Mouse (Mus musculus): Measurements from ENCODE around the gene Daam1. TPM values are rescaled to one million over a fixed set of nuclear protein-coding genes. Genes with fewer than 3 reads are reported as not detected.

Daam1 gene
- polyA plus RNA-seq, 2 experiments = 10.5 to 13.3 TPM

DNA sequence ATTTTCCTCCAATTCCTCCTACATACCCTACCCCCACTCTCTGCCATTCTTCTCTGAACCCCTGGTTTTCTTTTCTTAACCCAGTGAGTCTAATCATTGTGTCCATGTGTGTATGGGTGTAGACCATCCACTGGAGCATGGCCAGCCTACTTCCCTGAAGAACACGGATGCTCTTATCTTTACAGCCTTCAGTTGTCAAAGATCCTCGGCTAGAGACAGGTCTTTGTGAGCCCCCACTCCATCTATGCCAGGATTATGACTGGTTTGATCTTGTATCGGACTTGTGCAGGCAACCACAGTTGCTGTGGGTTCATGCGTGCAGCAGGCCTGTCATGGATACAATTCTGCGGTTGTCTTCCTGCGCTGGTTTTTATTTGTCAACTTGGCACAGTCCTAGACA lies 71.0 kb downstream of the Daam1 start:
- H3K27ac ChIP-seq = no peak overlapping the region
- peaks cover 13% of the 10 kb centered on the region for H3K36me3 ChIP-seq (replicated peaks; ENCODE audit: control insufficient read depth, insufficient read depth, low read depth)
- no peak overlapping the region for H3K4me3 ChIP-seq (ENCODE audit: insufficient read depth in 1 of 2, low read depth in 2 of 2, low read length in 2 of 2)
- H3K4me2 ChIP-seq (ENCODE audit: low read depth) = no peak overlapping the region
- WGBS (ENCODE audit: insufficient replicate concordance) = 76% methylated on average over 6 of the region's 6 CpGs
- DNase-seq (ENCODE audit: low read depth in 3 of 3, low spot score in 3 of 3) = no peak
- TF ChIP-seq CTCF (IDR thresholded peaks at IDR 0.05; ENCODE audit: low read depth) = no peak
- TF ChIP-seq EP300 (IDR thresholded peaks at IDR 0.05; ENCODE audit: low read depth) = no peak
- H3K4me1 ChIP-seq (replicated peaks; ENCODE audit: control insufficient read depth in 2 of 2, insufficient read depth in 2 of 2, low read length in 1 of 2) = peaks cover 9 to 13% of the 10 kb centered on the region in 2 experiments
- H3K9ac ChIP-seq (replicated peaks) = no peak overlapping the region
- ATAC-seq (ENCODE audit: insufficient read depth) = no peak
- H3K9me3 ChIP-seq (ENCODE audit: control insufficient read depth, low read length) = no peaks in the 10 kb centered on the region
- no peaks in the 10 kb centered on the region for H3K27me3 ChIP-seq (ENCODE audit: control insufficient read depth, insufficient read depth, low read length)

DNA sequence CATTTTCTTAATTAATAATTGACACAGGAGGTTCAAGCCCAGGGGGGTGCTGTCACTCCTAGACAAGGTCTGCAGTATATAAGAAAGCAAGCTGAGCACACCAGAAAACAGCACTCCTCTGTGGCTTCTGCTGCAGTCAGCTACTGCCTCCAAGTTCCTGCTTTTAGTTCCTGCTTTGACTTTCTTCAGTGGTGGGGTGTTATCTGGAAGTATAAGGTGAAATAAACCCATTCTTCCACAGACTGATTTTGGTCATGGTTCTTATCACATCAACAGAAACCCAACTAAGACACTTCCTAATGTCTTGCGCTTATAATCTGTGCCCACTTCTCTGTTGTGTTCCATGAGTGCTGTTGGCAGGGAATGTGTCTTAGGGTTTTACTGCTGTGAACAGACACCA lies 71.4 kb downstream of the Daam1 start:
- H3K27ac ChIP-seq = no peak overlapping the region
- H3K27me3 ChIP-seq (ENCODE audit: control insufficient read depth, insufficient read depth, low read length) = no peaks in the 10 kb centered on the region
- DNase-seq (ENCODE audit: low read depth in 3 of 3, low spot score in 3 of 3) = no peak
- peaks cover 9 to 13% of the 10 kb centered on the region in 2 experiments for H3K4me1 ChIP-seq (replicated peaks; ENCODE audit: control insufficient read depth in 2 of 2, insufficient read depth in 2 of 2, low read length in 1 of 2)
- H3K9me3 ChIP-seq (ENCODE audit: control insufficient read depth, low read length) = no peaks in the 10 kb centered on the region
- no peak overlapping the region for H3K4me3 ChIP-seq (ENCODE audit: insufficient read depth in 1 of 2, low read depth in 2 of 2, low read length in 2 of 2)
- ATAC-seq (ENCODE audit: insufficient read depth) = no peak
- H3K4me2 ChIP-seq (ENCODE audit: low read depth) = no peak overlapping the region
- WGBS (ENCODE audit: insufficient replicate concordance) = 89% methylated on average over 1 of the region's 1 CpGs
- TF ChIP-seq EP300 (IDR thresholded peaks at IDR 0.05; ENCODE audit: low read depth) = no peak
- TF ChIP-seq CTCF (IDR thresholded peaks at IDR 0.05; ENCODE audit: low read depth) = no peak
- H3K9ac ChIP-seq (replicated peaks) = no peak overlapping the region
- peaks cover 8% of the 10 kb centered on the region for H3K36me3 ChIP-seq (replicated peaks; ENCODE audit: control insufficient read depth, insufficient read depth, low read depth)

DNA sequence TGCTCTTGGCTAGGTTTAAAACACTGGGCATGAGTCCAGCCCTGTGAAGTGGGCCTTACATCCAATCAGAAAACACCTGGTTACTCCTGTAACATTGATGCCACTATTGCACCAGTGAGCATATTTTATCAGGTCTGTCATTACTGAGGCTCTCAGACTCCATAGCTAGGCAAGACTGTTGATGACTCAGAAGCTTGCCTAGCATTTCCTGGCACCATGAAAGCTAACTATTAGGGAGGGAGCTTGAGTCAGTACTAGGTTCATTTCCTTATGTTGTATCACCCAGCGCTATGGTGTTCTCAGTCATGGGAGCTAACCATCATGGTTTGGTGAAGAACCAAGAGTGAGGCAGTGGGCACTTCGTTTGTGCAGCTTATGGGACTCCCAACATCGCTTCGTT lies 72.3 kb downstream of the Daam1 start:
- DNase-seq (ENCODE audit: low read depth in 3 of 3, low spot score in 3 of 3) = no peak
- Histone ChIP-seq H3K27ac (no peak overlapping the region), H3K9me3 (ENCODE audit: control insufficient read depth, low read length) (no peaks in the 10 kb centered on the region), H3K4me2 (ENCODE audit: low read depth) (no peak overlapping the region), H3K36me3 (replicated peaks; ENCODE audit: control insufficient read depth, insufficient read depth, low read depth) (peaks cover 5% of the 10 kb centered on the region), H3K9ac (replicated peaks) (no peak overlapping the region), H3K4me1 (replicated peaks; ENCODE audit: control insufficient read depth in 2 of 2, insufficient read depth in 2 of 2, low read length in 1 of 2) (peaks cover 9 to 13% of the 10 kb centered on the region in 2 experiments), H3K4me3 (ENCODE audit: insufficient read depth in 1 of 2, low read depth in 2 of 2, low read length in 2 of 2) (no peak overlapping the region), H3K27me3 (ENCODE audit: control insufficient read depth, insufficient read depth, low read length) (no peaks in the 10 kb centered on the region)
- ATAC-seq (ENCODE audit: insufficient read depth) = no peak
- TF ChIP-seq CTCF (IDR thresholded peaks at IDR 0.05; ENCODE audit: low read depth) (no peak), EP300 (IDR thresholded peaks at IDR 0.05; ENCODE audit: low read depth) (no peak)
- 90% methylated on average over 4 of the region's 4 CpGs for WGBS (ENCODE audit: insufficient replicate concordance)

DNA sequence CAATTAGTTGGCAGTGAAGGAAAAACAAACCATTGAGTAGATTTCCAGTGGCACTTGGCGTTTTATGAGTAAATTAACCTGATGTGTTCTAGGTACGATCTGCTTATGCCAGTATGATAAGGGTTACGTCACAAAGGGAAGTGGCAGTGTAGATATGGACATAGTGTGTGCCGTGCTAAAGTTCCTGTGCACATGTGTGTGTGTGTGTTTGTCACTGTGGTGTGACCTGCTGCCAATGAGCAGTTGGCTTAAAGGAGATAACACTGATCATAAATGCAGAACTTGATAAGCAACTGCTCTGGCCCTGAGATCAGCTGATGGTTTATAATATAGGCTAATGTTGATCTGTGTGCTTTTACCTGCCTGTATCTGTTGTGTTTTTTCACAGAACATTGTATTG lies 73.4 kb downstream of the Daam1 start:
- Histone ChIP-seq H3K27ac (no peak overlapping the region), H3K4me1 (replicated peaks; ENCODE audit: control insufficient read depth in 2 of 2, insufficient read depth in 2 of 2, low read length in 1 of 2) (peaks cover 9 to 13% of the 10 kb centered on the region in 2 experiments), H3K27me3 (ENCODE audit: control insufficient read depth, insufficient read depth, low read length) (no peaks in the 10 kb centered on the region), H3K9ac (replicated peaks) (no peak overlapping the region), H3K9me3 (ENCODE audit: control insufficient read depth, low read length) (no peaks in the 10 kb centered on the region), H3K4me2 (ENCODE audit: low read depth) (peak overlapping the region; percentile 11; the same call in 1 of the 2 replicates), H3K4me3 (ENCODE audit: insufficient read depth in 1 of 2, low read depth in 2 of 2, low read length in 2 of 2) (no peak overlapping the region), H3K36me3 (replicated peaks; ENCODE audit: control insufficient read depth, insufficient read depth, low read depth) (peaks cover 5% of the 10 kb centered on the region)
- ATAC-seq (ENCODE audit: insufficient read depth) (peak; percentile 75), DNase-seq (ENCODE audit: low read depth in 3 of 3, low spot score in 3 of 3) (peak in 2 of 3 experiments; percentile 30 to 41)
- WGBS (ENCODE audit: insufficient replicate concordance) = 10% methylated on average over 4 of the region's 4 CpGs
- TF ChIP-seq EP300 (IDR thresholded peaks at IDR 0.05; ENCODE audit: low read depth) (peak; percentile 74), CTCF (IDR thresholded peaks at IDR 0.05; ENCODE audit: low read depth) (no peak)

DNA sequence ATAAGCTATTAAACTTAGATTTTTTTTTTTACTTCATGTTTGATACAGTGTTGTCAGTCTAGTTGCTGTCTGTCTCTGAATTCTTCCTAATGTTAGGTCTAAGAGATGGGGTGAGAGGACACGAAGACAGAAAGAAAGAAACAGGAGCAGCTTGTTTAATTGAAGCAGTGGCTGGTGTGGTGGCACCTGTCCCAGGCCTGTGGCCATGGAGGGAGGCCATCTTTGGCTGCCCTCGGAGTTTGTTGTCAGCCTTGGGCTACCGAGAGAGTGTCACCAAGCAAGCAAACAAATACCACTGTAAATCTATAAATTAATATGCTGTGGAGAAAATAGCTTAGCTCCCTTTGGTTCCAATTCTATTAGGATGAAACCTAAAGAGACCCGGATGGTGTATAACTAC lies 74.0 kb downstream of the Daam1 start:
- no peak for TF ChIP-seq CTCF (IDR thresholded peaks at IDR 0.05; ENCODE audit: low read depth)
- TF ChIP-seq EP300 (IDR thresholded peaks at IDR 0.05; ENCODE audit: low read depth) = no peak
- ATAC-seq (ENCODE audit: insufficient read depth) = no peak
- WGBS (ENCODE audit: insufficient replicate concordance) = 67% methylated on average over 4 of the region's 4 CpGs

More for the DNA sequence above, 74.0 kb downstream of the Daam1 start:
- H3K9me3 ChIP-seq (ENCODE audit: control insufficient read depth, low read length) = no peaks in the 10 kb centered on the region
- H3K27me3 ChIP-seq (ENCODE audit: control insufficient read depth, insufficient read depth, low read length) = no peaks in the 10 kb centered on the region
- H3K4me2 ChIP-seq (ENCODE audit: low read depth) = no peak overlapping the region
- no peak overlapping the region for H3K9ac ChIP-seq (replicated peaks)
- H3K36me3 ChIP-seq (replicated peaks; ENCODE audit: control insufficient read depth, insufficient read depth, low read depth) = peaks cover 5% of the 10 kb centered on the region
- H3K4me1 ChIP-seq (replicated peaks; ENCODE audit: control insufficient read depth in 2 of 2, insufficient read depth in 2 of 2, low read length in 1 of 2) = peaks cover 9 to 13% of the 10 kb centered on the region in 2 experiments
- no peak overlapping the region for H3K27ac ChIP-seq
- H3K4me3 ChIP-seq (ENCODE audit: insufficient read depth in 1 of 2, low read depth in 2 of 2, low read length in 2 of 2) = no peak overlapping the region
- no peak for DNase-seq (ENCODE audit: low read depth in 3 of 3, low spot score in 3 of 3)

Data from liver, embryonic 14.5 days (tissue).